Comparison of ENCODE assay signal across 11 mouse cellular contexts in the genomic region with DNA sequence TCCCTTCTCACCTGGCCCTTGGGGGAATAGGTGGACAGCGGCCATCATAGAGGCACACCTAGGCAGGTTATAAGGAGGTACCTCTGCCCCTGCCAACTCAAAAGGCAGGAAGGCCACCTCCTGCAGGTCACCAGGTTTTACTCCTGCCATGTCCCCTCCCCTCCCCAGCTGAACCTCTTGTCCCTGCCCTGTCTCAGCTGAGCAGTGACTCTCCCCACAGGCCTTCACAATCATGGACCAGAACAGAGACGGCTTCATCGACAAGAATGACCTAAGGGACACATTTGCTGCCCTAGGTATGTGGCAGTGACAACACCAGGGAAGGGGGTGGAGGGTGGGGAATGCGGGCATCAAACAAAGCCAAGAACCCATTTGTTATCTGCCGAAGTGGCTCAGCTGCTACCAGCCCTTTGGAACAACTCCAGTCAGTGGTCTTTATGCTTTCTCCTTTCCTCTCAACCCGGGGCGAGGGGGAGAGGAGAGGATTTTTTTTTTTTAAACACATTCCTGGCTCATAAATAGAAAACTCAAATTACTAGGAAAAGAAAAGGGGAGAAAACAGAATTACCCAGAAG. TPM values are rescaled to one million over a fixed set of nuclear protein-coding genes. Genes with fewer than 3 reads are reported as not detected.
A peak's percentile ranks its signal among the peaks of the same experiment; 100 is the strongest.
DNase-seq lines count a peak whose midpoint lies in the region; ATAC-seq lines count a peak whose summit lies in the region.
"Had no signal": no experiment of that assay in that cellular context is flagged by ENCODE, and none has a peak within 500 bp of the region (broad histone marks: within the 10 kb centered on the region; RNA-seq: fewer than 3 reads in every experiment).

No protein-coding gene starts in this region.

- ATAC-seq in forebrain, embryonic 15.5 days (replicated peaks): no peak
- ATAC-seq in forebrain, embryonic 11.5 days (replicated peaks; ENCODE audit: low FRiP score): no peak
- no peak for ATAC-seq in lung, embryonic 15.5 days (ENCODE audit: borderline replicate concordance, extremely low read depth, low FRiP score, low TSS enrichment)
- ATAC-seq in stomach, embryonic 15.5 days (ENCODE audit: insufficient read depth, low FRiP score, low read depth): no peak
- ATAC-seq: liver, embryonic 12.5 days had no signal

- no peak for DNase-seq in forebrain, embryonic 11.5 days (ENCODE audit: low spot score)
- no peak for DNase-seq in lung, postnatal 36 days
- DNase-seq in heart, postnatal 10 days: peak; percentile 64 to 76
- no peak for DNase-seq in thymus, postnatal 4 days
- no peak for DNase-seq in left cerebral cortex, postnatal 10 days (ENCODE audit: extremely low spot score in 1 of 2, low spot score in 2 of 2)
- DNase-seq: adrenal gland, postnatal 36 days had no signal

- H3K4me2 ChIP-seq in forebrain, embryonic 15.5 days (replicated peaks): peak overlapping the region; percentile 22
- no peak overlapping the region for H3K4me2 ChIP-seq in forebrain, embryonic 11.5 days (ENCODE audit: low read depth, low read length, severe bottlenecking)
- peak overlapping the region; percentile 32 for H3K4me2 ChIP-seq in lung, embryonic 15.5 days
- H3K4me2 ChIP-seq in stomach, embryonic 15.5 days: peak overlapping the region; percentile 24; the same call in 1 of the 2 replicates
- H3K4me2 ChIP-seq: liver, embryonic 12.5 days had no signal

- no peak overlapping the region for H3K27ac ChIP-seq in forebrain, embryonic 15.5 days (replicated peaks)
- H3K27ac ChIP-seq in forebrain, embryonic 11.5 days (ENCODE audit: low read depth, low read length): no peak overlapping the region
- no peak overlapping the region for H3K27ac ChIP-seq in lung, embryonic 15.5 days
- no peak overlapping the region for H3K27ac ChIP-seq in stomach, embryonic 15.5 days
- H3K27ac ChIP-seq: liver, embryonic 12.5 days had no signal

- 39% methylated on average over 7 of the region's 7 CpGs for WGBS in forebrain, embryonic 15.5 days
- 69% methylated on average over 7 of the region's 7 CpGs for WGBS in forebrain, embryonic 11.5 days
- WGBS in lung, embryonic 15.5 days: 20% methylated on average over 6 of the region's 7 CpGs
- WGBS in stomach, embryonic 15.5 days: 20% methylated on average over 7 of the region's 7 CpGs

- H3K9me3 ChIP-seq in forebrain, embryonic 15.5 days: no peaks in the 10 kb centered on the region
- no peaks in the 10 kb centered on the region for H3K9me3 ChIP-seq in forebrain, embryonic 11.5 days (ENCODE audit: control insufficient read depth, low read length)
- H3K9me3 ChIP-seq in lung, embryonic 15.5 days: no peaks in the 10 kb centered on the region
- H3K9me3 ChIP-seq in stomach, embryonic 15.5 days: no peaks in the 10 kb centered on the region
- H3K9me3 ChIP-seq: liver, embryonic 12.5 days had no signal

- no peaks in the 10 kb centered on the region for H3K27me3 ChIP-seq in forebrain, embryonic 15.5 days
- no peaks in the 10 kb centered on the region for H3K27me3 ChIP-seq in forebrain, embryonic 11.5 days (ENCODE audit: control insufficient read depth, insufficient read depth, low read length)
- peaks cover 27% of the 10 kb centered on the region for H3K27me3 ChIP-seq in lung, embryonic 15.5 days
- peaks cover 13% of the 10 kb centered on the region; the same call in 1 of the 2 replicates for H3K27me3 ChIP-seq in stomach, embryonic 15.5 days (replicated peaks)

- intact Hi-C loops in heart, postnatal 10 days (cut with DNase I): no loop called here
- intact Hi-C loops in left cerebral cortex, postnatal 10 days (cut with DNase I): no loop called here

- peaks cover 9% of the 10 kb centered on the region for H3K4me1 ChIP-seq in forebrain, embryonic 15.5 days
- 0 out of 2 replicates have a peak, but pooled peaks cover 2% of the 10 kb centered on the region for H3K4me1 ChIP-seq in forebrain, embryonic 11.5 days (replicated peaks; ENCODE audit: control insufficient read depth, insufficient read depth, low read length)
- H3K4me1 ChIP-seq in lung, embryonic 15.5 days: 0 out of 2 replicates have a peak, but pooled peaks cover 5% of the 10 kb centered on the region
- 0 out of 2 replicates have a peak, but pooled peaks cover 5% of the 10 kb centered on the region for H3K4me1 ChIP-seq in stomach, embryonic 15.5 days
- H3K4me1 ChIP-seq: liver, embryonic 12.5 days had no signal

- H3K4me3 ChIP-seq in forebrain, embryonic 15.5 days: no peak overlapping the region
- no peak overlapping the region for H3K4me3 ChIP-seq in forebrain, embryonic 11.5 days (ENCODE audit: low read depth, low read length)
- H3K4me3 ChIP-seq in lung, embryonic 15.5 days: no peak overlapping the region
- H3K4me3 ChIP-seq in stomach, embryonic 15.5 days (replicated peaks): no peak overlapping the region
- H3K4me3 ChIP-seq: liver, embryonic 12.5 days had no signal

- no peaks in the 10 kb centered on the region for H3K36me3 ChIP-seq in forebrain, embryonic 15.5 days
- no peaks in the 10 kb centered on the region for H3K36me3 ChIP-seq in forebrain, embryonic 11.5 days (ENCODE audit: control insufficient read depth, insufficient read depth, low read length)
- H3K36me3 ChIP-seq in lung, embryonic 15.5 days: no peaks in the 10 kb centered on the region
- no peaks in the 10 kb centered on the region for H3K36me3 ChIP-seq in stomach, embryonic 15.5 days
- H3K36me3 ChIP-seq: liver, embryonic 12.5 days had no signal

- no peak overlapping the region for H3K9ac ChIP-seq in forebrain, embryonic 15.5 days (replicated peaks)
- H3K9ac ChIP-seq in forebrain, embryonic 11.5 days (ENCODE audit: low read length): no peak overlapping the region
- 0 out of 2 replicates have a peak overlapping the region, but pooled peaks have one; percentile 0 for H3K9ac ChIP-seq in lung, embryonic 15.5 days
- H3K9ac ChIP-seq in stomach, embryonic 15.5 days: no peak overlapping the region
- H3K9ac ChIP-seq: liver, embryonic 12.5 days had no signal

RNA-seq across cellular contexts. Expression of gene Myl2, which starts 1.8 kb away (rescaled TPM):
- polyA plus RNA-seq in forebrain, embryonic 15.5 days (2015; fragmentation: Nextera tagmentation; extraction: Ambion mirVana): 0.28 and 3.6 TPM in 2 replicates
- not detected in 2 replicates for polyA plus RNA-seq in forebrain, embryonic 11.5 days (2014; fragmentation: Nextera tagmentation; extraction: Ambion mirVana)
- 30.4 and 142 TPM in 2 replicates for polyA plus RNA-seq in lung, embryonic 15.5 days (2015; fragmentation: Nextera tagmentation; extraction: Ambion mirVana)
- over 10,000 TPM; 18,908 to 21,159 TPM for total RNA-seq in heart, postnatal 10 days (2021)
- 4.6 and 12.9 TPM in 2 replicates for polyA plus RNA-seq in stomach, embryonic 15.5 days (2015; fragmentation: Nextera tagmentation; extraction: Ambion mirVana)
- total RNA-seq in left cerebral cortex, postnatal 10 days (2021): 1 to 10 TPM in 1 of 2 experiments, under 1 TPM in 1; 0.97 to 1.4 TPM
- total RNA-seq: common myeloid progenitor, adult 5-6 weeks had no signal

RNA-seq across cellular contexts. Expression of gene Ccdc63, which starts 38.1 kb away (rescaled TPM):
- polyA plus RNA-seq in forebrain, embryonic 15.5 days (2015; fragmentation: Nextera tagmentation; extraction: Ambion mirVana): not detected in 2 replicates
- not detected in 2 replicates for polyA plus RNA-seq in forebrain, embryonic 11.5 days (2014; fragmentation: Nextera tagmentation; extraction: Ambion mirVana)
- not detected in 2 replicates for polyA plus RNA-seq in lung, embryonic 15.5 days (2015; fragmentation: Nextera tagmentation; extraction: Ambion mirVana)
- under 1 TPM in 1 of 2 experiments, not detected in 1; 0.22 TPM for total RNA-seq in heart, postnatal 10 days (2021)
- polyA plus RNA-seq in stomach, embryonic 15.5 days (2015; fragmentation: Nextera tagmentation; extraction: Ambion mirVana): 0.17 TPM in 1 of 2 replicates, not detected in the other
- total RNA-seq in left cerebral cortex, postnatal 10 days (2021): 1 to 10 TPM in 1 of 2 experiments, under 1 TPM in 1; 0.24 to 1.2 TPM
- total RNA-seq: adrenal gland, postnatal 36 days had no signal
- polyA plus RNA-seq: liver, embryonic 12.5 days had no signal

RNA-seq across cellular contexts. Expression of gene Cux2, which starts 52.7 kb away (rescaled TPM):
- 32.3 and 33.7 TPM in 2 replicates for polyA plus RNA-seq in forebrain, embryonic 15.5 days (2015; fragmentation: Nextera tagmentation; extraction: Ambion mirVana)
- 11.3 and 13.2 TPM in 2 replicates for polyA plus RNA-seq in forebrain, embryonic 11.5 days (2014; fragmentation: Nextera tagmentation; extraction: Ambion mirVana)
- 2.4 and 3.6 TPM in 2 replicates for polyA plus RNA-seq in lung, embryonic 15.5 days (2015; fragmentation: Nextera tagmentation; extraction: Ambion mirVana)
- total RNA-seq in heart, postnatal 10 days (2021): 10 to 100 TPM; 13.1 to 17.5 TPM
- polyA plus RNA-seq in stomach, embryonic 15.5 days (2015; fragmentation: Nextera tagmentation; extraction: Ambion mirVana): 5.8 and 6.2 TPM in 2 replicates
- 100 to 1,000 TPM; 180 to 194 TPM for total RNA-seq in left cerebral cortex, postnatal 10 days (2021)
- total RNA-seq: common myeloid progenitor, adult 5-6 weeks had no signal

RNA-seq across cellular contexts. Expression of gene Ppp1cc, which starts 55.5 kb away (rescaled TPM):
- polyA plus RNA-seq in forebrain, embryonic 15.5 days (2015; fragmentation: Nextera tagmentation; extraction: Ambion mirVana): 273 and 275 TPM in 2 replicates
- 364 and 378 TPM in 2 replicates for polyA plus RNA-seq in forebrain, embryonic 11.5 days (2014; fragmentation: Nextera tagmentation; extraction: Ambion mirVana)
- polyA plus RNA-seq in lung, embryonic 15.5 days (2015; fragmentation: Nextera tagmentation; extraction: Ambion mirVana): 263 and 264 TPM in 2 replicates
- 100 to 1,000 TPM; 171 to 173 TPM for total RNA-seq in heart, postnatal 10 days (2021)
- polyA plus RNA-seq in stomach, embryonic 15.5 days (2015; fragmentation: Nextera tagmentation; extraction: Ambion mirVana): 224 and 229 TPM in 2 replicates
- total RNA-seq in left cerebral cortex, postnatal 10 days (2021): 100 to 1,000 TPM; 170 to 190 TPM

Comparison
In these comparisons a context has a peak if more than half of its experiments do, and no peak if none do; other contexts are left out.
1. DNase-seq: peak in heart, postnatal 10 days (2 of 2); none in forebrain, embryonic 11.5 days (single experiment), lung, postnatal 36 days (single experiment), thymus, postnatal 4 days (single experiment) and left cerebral cortex, postnatal 10 days (0 of 2).